Mouse (Mus musculus) hindbrain, postnatal 0 days (tissue): ENCODE measurements around the gene Gatad2a. TPM values are rescaled to one million over a fixed set of nuclear protein-coding genes. Genes with fewer than 3 reads are reported as not detected.
A peak's percentile ranks its signal among the peaks of the same experiment; 100 is the strongest.

Experiments used
- ATAC-seq: fragments of 200-750 bp; cut with Nextera tagmentation; 2 replicates; pipeline ENCODE4 v1.8.0; 2017; ENCODE audit warnings: mild to moderate bottlenecking, moderate TSS enrichment, moderate library complexity
- DNase-seq: peaks from one replicate; pipeline ENCODE4 v3.0.0-alpha.2; 2015; ENCODE audit warnings: low spot score
- H3K27ac ChIP-seq: fragments of 300-500 bp; sonication (generic); 2 replicates; pipeline ENCODE4 v1.5.1; 2014; ENCODE audit warnings: mild to moderate bottlenecking
- H3K27me3 ChIP-seq: fragments of 300-500 bp; sonication (generic); 2 replicates; pipeline ENCODE4 v1.6.1; 2014; ENCODE audit warnings: low read length, mixed read lengths; ENCODE audit not compliant: insufficient read depth
- H3K36me3 ChIP-seq: fragments of 300-500 bp; sonication (generic); 2 replicates; pipeline ENCODE4 v1.6.1; 2014; ENCODE audit warnings: low read length, mixed read lengths; ENCODE audit not compliant: insufficient read depth
- H3K4me1 ChIP-seq: fragments of 300-500 bp; sonication (generic); 2 replicates; pipeline ENCODE4 v1.6.1; 2014; ENCODE audit warnings: antibody characterized with exemption, low read length, mixed read lengths; ENCODE audit not compliant: insufficient read depth
- H3K4me2 ChIP-seq: fragments of 300-500 bp; sonication (generic); 2 replicates; pipeline ENCODE4 v1.6.1; 2014; ENCODE audit warnings: low read depth, mild to moderate bottlenecking, low read length, moderate library complexity, mixed read lengths
- H3K4me3 ChIP-seq: fragments of 300-500 bp; sonication (generic); 2 replicates; pipeline ENCODE4 v1.5.1; 2014; ENCODE audit warnings: low read length
- H3K9ac ChIP-seq: fragments of 300-500 bp; sonication (generic); replicated peaks from 2 replicates; pipeline ENCODE4 v1.6.1; 2014; ENCODE audit warnings: mild to moderate bottlenecking, low read length, moderate library complexity, mixed read lengths
- H3K9me3 ChIP-seq: fragments of 300-500 bp; sonication (generic); 2 replicates; pipeline ENCODE4 v1.6.1; 2016; ENCODE audit warnings: low read length, mixed read lengths
- CTCF ChIP-seq: IDR thresholded peaks from 2 replicates; pipeline ENCODE4 v1.5.1; 2016; ENCODE audit warnings: antibody characterized with exemption, control low read depth, low read depth
- WGBS: fragments of 180-500 bp; shearing (Covaris S2); extraction: QIAGEN DNeasy Blood & Tissue Kit; methylation state at CpG from one replicate; pipeline ENCODE4 v1.1.7; 2014; 5-methylcytosine and 5-hydroxymethylcytosine counted together
- polyA plus RNA-seq: library from polyadenylated mRNA; unstranded; fragments of >200 nt; fragmentation: Nextera tagmentation; extraction: Ambion mirVana; gene quantifications from 2 replicates; pipeline ENCODE4 v1.2.1, GENCODE M21; 2015
- total RNA-seq: library from RNA; depleted of rRNA; stranded (reverse); fragments of >200 nt; gene quantifications from 2 replicates; pipeline ENCODE4 v1.2.3, GENCODE M21; 2014

Gene Gatad2a
- total and polyA plus RNA-seq, 2 experiments from 2014 or later = 23.4 to 38.4 TPM

DNA sequence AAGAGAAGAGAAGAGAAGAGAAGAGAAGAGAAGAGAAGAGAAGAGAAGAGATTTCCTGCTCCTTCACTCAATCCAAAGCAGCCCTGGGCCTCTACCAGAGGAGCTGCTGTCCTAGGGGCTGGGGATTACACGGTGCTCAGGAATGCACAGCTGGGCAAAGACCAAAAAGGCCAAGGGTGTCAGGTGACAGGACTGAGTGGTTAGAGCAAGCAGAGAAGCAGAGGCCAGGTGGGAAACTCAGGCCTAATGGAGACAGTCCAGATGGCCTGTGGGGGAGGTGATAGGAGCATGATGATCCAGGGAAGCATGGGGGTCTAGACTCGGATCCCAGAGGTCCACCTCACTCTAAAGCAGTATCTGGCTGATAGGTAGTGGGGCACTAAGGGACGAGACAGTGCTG, 56.6 kb downstream of the Gatad2a start:
- no peak overlapping the region for H3K9ac ChIP-seq
- H3K4me2 ChIP-seq = no peak overlapping the region
- no peak for TF ChIP-seq CTCF
- no peaks in the 10 kb centered on the region; the same call in 1 of the 2 replicates for H3K36me3 ChIP-seq
- no peak for ATAC-seq
- DNase-seq = no peak
- H3K4me3 ChIP-seq = no peak overlapping the region
- H3K4me1 ChIP-seq = no peaks in the 10 kb centered on the region
- H3K9me3 ChIP-seq = no peaks in the 10 kb centered on the region
- H3K27ac ChIP-seq = no peak overlapping the region
- 66% methylated on average over 3 of the region's 3 CpGs for WGBS
- no peaks in the 10 kb centered on the region for H3K27me3 ChIP-seq

- no peak for DNase-seq
- Histone ChIP-seq H3K4me3 (no peak overlapping the region), H3K36me3 (no peaks in the 10 kb centered on the region; the same call in 1 of the 2 replicates), H3K27ac (no peak overlapping the region), H3K4me1 (no peaks in the 10 kb centered on the region), H3K27me3 (no peaks in the 10 kb centered on the region), H3K9me3 (no peaks in the 10 kb centered on the region), H3K9ac (no peak overlapping the region), H3K4me2 (no peak overlapping the region)
- 92% methylated on average over 6 of the region's 6 CpGs for WGBS
- no peak for ATAC-seq
- no peak for TF ChIP-seq CTCF
Observed at GRCm38 (mm10) chr8:69938245-69938982, 57.8 kb downstream of the Gatad2a start.

- WGBS = 90% methylated on average over 3 of the region's 3 CpGs
- no peak for ATAC-seq
- Histone ChIP-seq H3K4me3 (no peak overlapping the region), H3K4me2 (no peak overlapping the region), H3K27ac (no peak overlapping the region), H3K4me1 (no peaks in the 10 kb centered on the region), H3K9ac (no peak overlapping the region), H3K36me3 (no peaks in the 10 kb centered on the region; the same call in 1 of the 2 replicates), H3K27me3 (no peaks in the 10 kb centered on the region), H3K9me3 (no peaks in the 10 kb centered on the region)
- TF ChIP-seq CTCF = no peak
- DNase-seq = no peak
Observed at GRCm38 (mm10) chr8:69937466-69937865, 58.7 kb downstream of the Gatad2a start.

DNA sequence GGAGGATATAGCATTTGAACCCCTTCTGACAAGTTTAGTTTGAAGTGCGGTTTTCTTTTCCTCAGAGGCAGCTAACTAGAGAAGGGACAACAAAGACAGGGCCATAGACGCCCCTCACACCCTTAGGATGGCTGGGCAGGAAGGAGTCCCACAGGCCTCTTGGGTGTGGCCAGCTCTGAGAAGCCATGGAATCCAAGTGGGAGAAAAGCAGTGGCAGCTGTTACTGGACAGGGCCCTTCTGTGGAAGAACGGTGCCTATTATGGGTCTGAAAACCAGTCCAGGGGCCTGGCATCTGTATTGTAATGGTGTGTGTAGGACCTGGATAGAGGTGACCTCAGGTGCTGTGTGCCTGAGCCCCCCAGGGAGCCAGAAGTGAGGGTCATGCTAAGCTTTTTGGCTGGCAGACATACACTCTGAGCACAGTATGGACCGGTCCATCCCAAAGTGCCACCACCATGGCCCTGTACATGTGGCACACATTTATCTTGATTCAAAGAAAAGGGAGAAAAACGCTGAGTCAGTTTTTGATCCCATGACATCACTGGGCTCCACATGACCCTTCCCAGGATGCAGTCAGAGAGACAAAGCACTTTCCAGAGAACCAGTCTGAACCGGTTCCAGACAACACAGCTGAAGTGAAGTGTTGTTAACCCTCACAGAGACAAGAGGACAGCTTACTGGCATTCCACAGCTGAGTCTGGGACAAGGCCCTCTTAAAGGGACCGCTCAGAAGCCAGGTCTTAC, 60.0 kb downstream of the Gatad2a start:
- peak; percentile 71 for DNase-seq
- no peak for TF ChIP-seq CTCF
- no peak overlapping the region for H3K4me2 ChIP-seq
- no peaks in the 10 kb centered on the region for H3K4me1 ChIP-seq
- H3K4me3 ChIP-seq = no peak overlapping the region
- ATAC-seq = peak; percentile 94
- peak overlapping the region; percentile 38; the same call in 1 of the 2 replicates for H3K27ac ChIP-seq
- no peaks in the 10 kb centered on the region; the same call in 1 of the 2 replicates for H3K36me3 ChIP-seq
- H3K27me3 ChIP-seq = no peaks in the 10 kb centered on the region
- H3K9ac ChIP-seq = no peak overlapping the region
- H3K9me3 ChIP-seq = no peaks in the 10 kb centered on the region
- 56% methylated on average over 7 of the region's 7 CpGs for WGBS

DNA sequence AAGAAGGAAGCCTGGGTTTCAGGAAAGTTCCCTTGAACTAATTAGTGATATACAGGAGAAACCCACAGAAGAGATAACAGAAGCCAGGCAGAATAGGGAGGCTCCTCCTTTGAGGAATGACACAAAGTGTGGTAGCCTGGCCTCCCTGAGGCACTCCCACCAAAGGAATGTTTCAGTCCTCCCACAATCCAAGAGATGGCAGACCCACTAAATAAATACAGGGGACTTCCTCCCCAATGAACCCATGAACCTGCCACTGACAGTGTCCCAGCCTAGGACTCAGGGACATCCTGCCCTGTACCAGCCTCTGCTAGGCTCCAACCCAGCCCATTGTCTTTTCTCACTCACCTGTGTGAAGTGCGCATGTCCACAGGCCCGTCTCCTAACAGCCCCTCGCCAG, 60.8 kb downstream of the Gatad2a start:
- no peak for ATAC-seq

DNA sequence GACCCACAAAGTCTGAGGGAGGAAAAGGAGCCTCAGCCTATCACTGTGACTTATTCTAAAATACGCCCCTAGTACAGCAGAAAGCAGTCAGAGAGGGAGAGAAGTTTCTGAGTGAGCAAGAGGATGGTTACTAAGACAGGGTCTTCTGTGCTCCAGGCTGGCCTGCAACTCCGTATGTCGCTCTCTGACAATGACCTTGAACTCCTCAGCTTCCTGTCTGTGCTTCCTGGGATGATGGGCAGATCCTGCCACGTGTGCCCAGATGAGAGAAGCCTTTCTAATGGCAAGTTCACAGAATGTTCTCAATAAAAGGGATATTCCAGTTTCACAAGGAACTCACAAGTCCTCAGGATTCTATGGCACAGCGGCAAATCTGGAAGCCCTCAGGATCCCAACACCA, 61.6 kb downstream of the Gatad2a start:
- H3K27me3 ChIP-seq = no peaks in the 10 kb centered on the region
- no peak overlapping the region for H3K4me2 ChIP-seq
- WGBS = 85% methylated on average over 5 of the region's 5 CpGs
- no peaks in the 10 kb centered on the region; the same call in 1 of the 2 replicates for H3K36me3 ChIP-seq
- H3K4me3 ChIP-seq = no peak overlapping the region
- DNase-seq (no peak), ATAC-seq (no peak)
- H3K9me3 ChIP-seq = no peaks in the 10 kb centered on the region
- no peak overlapping the region for H3K27ac ChIP-seq
- no peak overlapping the region for H3K9ac ChIP-seq
- no peaks in the 10 kb centered on the region for H3K4me1 ChIP-seq
- no peak for TF ChIP-seq CTCF

More for the DNA sequence above, 60.8 kb downstream of the Gatad2a start:
- no peaks in the 10 kb centered on the region; the same call in 1 of the 2 replicates for H3K36me3 ChIP-seq
- DNase-seq = no peak
- no peaks in the 10 kb centered on the region for H3K27me3 ChIP-seq
- TF ChIP-seq CTCF = no peak
- no peak overlapping the region for H3K27ac ChIP-seq
- H3K9me3 ChIP-seq = no peaks in the 10 kb centered on the region
- no peak overlapping the region for H3K4me3 ChIP-seq
- no peak overlapping the region for H3K9ac ChIP-seq
- H3K4me1 ChIP-seq = no peaks in the 10 kb centered on the region
- 95% methylated on average over 3 of the region's 3 CpGs for WGBS
- no peak overlapping the region for H3K4me2 ChIP-seq
